Mouse (Mus musculus) CH12.LX (cell line): Measurements from ENCODE around the gene Il1rl1. TPM values are rescaled to one million over a fixed set of nuclear protein-coding genes. Genes with fewer than 3 reads are reported as not detected.

ENCODE experiments used
- polyA plus RNA-seq: library from polyadenylated mRNA; unstranded; fragments of >175 nt; gene quantifications from 2 replicates; pipeline ENCODE4 v1.2.1, GENCODE M21; 2012; ENCODE audit warnings: low read depth; ENCODE audit not compliant: insufficient read length
- total RNA-seq, 2 experiments: library from RNA; depleted of rRNA; stranded (reverse); fragments of 300-350 nt in 1 of 2; fragments of >200 nt in 1 of 2; gene quantifications; 2 replicates each; pipeline ENCODE4 v1.2.3; 2012 to 2014

The Il1rl1 gene
- total and polyA plus RNA-seq, 3 experiments: 0.13 TPM; not detected in 2

Other genes starting within 250 kb of the Il1rl1 start
- gene Il1r1, start 204.5 kb upstream of the Il1rl1 start, total RNA-seq (2012; rRNA removed): not detected in 2 replicates
- not detected in 2 replicates for gene Il1r1, start 204.5 kb upstream of the Il1rl1 start, total RNA-seq (2014; rRNA removed)
- gene Il1r1, start 204.5 kb upstream of the Il1rl1 start, polyA plus RNA-seq: 0.04 TPM in 1 of 2 replicates, not detected in the other
- gene Il1rl2, start 105.0 kb upstream of the Il1rl1 start, total RNA-seq (2012; rRNA removed): not detected in 2 replicates
- not detected in 2 replicates for gene Il1rl2, start 105.0 kb upstream of the Il1rl1 start, total RNA-seq (2014; rRNA removed)
- not detected in 2 replicates for gene Il1rl2, start 105.0 kb upstream of the Il1rl1 start, polyA plus RNA-seq
- gene Il18r1, start 36.0 kb downstream of the Il1rl1 start, total RNA-seq (2012; rRNA removed): 0.04 and 0.13 TPM in 2 replicates
- not detected in 2 replicates for gene Il18r1, start 36.0 kb downstream of the Il1rl1 start, total RNA-seq (2014; rRNA removed)
- not detected in 2 replicates for gene Il18r1, start 36.0 kb downstream of the Il1rl1 start, polyA plus RNA-seq
- 0.84 and 1.1 TPM in 2 replicates for gene Il18rap, start 85.8 kb downstream of the Il1rl1 start, total RNA-seq (2012; rRNA removed)
- gene Il18rap, start 85.8 kb downstream of the Il1rl1 start, total RNA-seq (2014; rRNA removed): 2.2 and 2.5 TPM in 2 replicates
- 3.0 and 5.9 TPM in 2 replicates for gene Il18rap, start 85.8 kb downstream of the Il1rl1 start, polyA plus RNA-seq
- gene Slc9a4, start 150.5 kb downstream of the Il1rl1 start, total RNA-seq (2012; rRNA removed): not detected in 2 replicates
- 0.07 and 1.2 TPM in 2 replicates for gene Slc9a4, start 150.5 kb downstream of the Il1rl1 start, total RNA-seq (2014; rRNA removed)
- 0.18 and 0.31 TPM in 2 replicates for gene Slc9a4, start 150.5 kb downstream of the Il1rl1 start, polyA plus RNA-seq